Comparison of ENCODE assay signal across 8 mouse cellular contexts in genomic region chr10:128910066-128910841, GRCm38 (mm10). TPM values are rescaled to one million over a fixed set of nuclear protein-coding genes. Genes with fewer than 3 reads are reported as not detected.
A peak's percentile ranks its signal among the peaks of the same experiment; 100 is the strongest.
DNase-seq lines count a peak whose midpoint lies in the region; ATAC-seq and TF ChIP-seq lines count a peak whose summit lies in the region.

No protein-coding gene starts in this region.

- H3K27ac ChIP-seq in left cerebral cortex, adult 2 months = peak overlapping the region; percentile 90
- H3K27ac ChIP-seq in brown adipose tissue, adult 24 weeks (replicated peaks; ENCODE audit: low read depth, low read length) = peak overlapping the region; percentile 52; the same call in 1 of the 2 replicates
- peak overlapping the region; percentile 92 for H3K27ac ChIP-seq in lung, embryonic 14.5 days (ENCODE audit: low read depth)

- no peaks in the 10 kb centered on the region for H3K9me3 ChIP-seq in lung, embryonic 14.5 days (ENCODE audit: low read depth, low read length)

- H3K36me3 ChIP-seq in lung, embryonic 14.5 days (ENCODE audit: insufficient read depth) = peaks cover 30% of the 10 kb centered on the region

- H3K4me3 ChIP-seq in left cerebral cortex, adult 2 months = peak overlapping the region; percentile 61
- peak overlapping the region; percentile 81 for H3K4me3 ChIP-seq in brown adipose tissue, adult 24 weeks (ENCODE audit: insufficient read depth, low read depth, low read length)
- H3K4me3 ChIP-seq in lung, embryonic 14.5 days (ENCODE audit: low read depth, low read length) = peak overlapping the region; percentile 86

- H3K4me1 ChIP-seq in brown adipose tissue, adult 24 weeks (ENCODE audit: control insufficient read depth, insufficient read depth, insufficient read length, low read length) = peaks cover 2% of the 10 kb centered on the region; the same call in 1 of the 2 replicates
- H3K4me1 ChIP-seq in lung, embryonic 14.5 days (ENCODE audit: insufficient read depth) = peaks cover 4% of the 10 kb centered on the region; the same call in 1 of the 2 replicates

- H3K27me3 ChIP-seq in lung, embryonic 14.5 days (ENCODE audit: insufficient read depth, low read length) = no peaks in the 10 kb centered on the region

- H3K4me2 ChIP-seq in lung, embryonic 14.5 days = peak overlapping the region; percentile 74

- intact Hi-C loops in left cerebral cortex, adult 2 months (cut with DNase I) = loop anchor here (5.0 kb wide), 1 partner anchor 67 kb away; no protein-coding TSS in a partner anchor
- intact Hi-C loops in left cerebral cortex, postnatal 36 days (cut with DNase I) = no loop called here

- 1% methylated on average over 64 of the region's 66 CpGs for WGBS in lung, embryonic 14.5 days

- H3K9ac ChIP-seq in lung, embryonic 14.5 days = peak overlapping the region; percentile 96

- peak; percentile 49 to 57 for DNase-seq in left cerebral cortex, adult 2 months (ENCODE audit: extremely low spot score in 1 of 2, low spot score in 2 of 2)
- no peak for DNase-seq in left cerebral cortex, postnatal 36 days (ENCODE audit: low spot score in 2 of 2)
- DNase-seq in gastrocnemius, postnatal 4 days (ENCODE audit: low spot score in 2 of 2) = peak; percentile 53 to 65
- DNase-seq in kidney, adult 9 months = peak; percentile 64
- DNase-seq in lung, embryonic 14.5 days = peak; percentile 76
- DNase-seq in thymus, postnatal 14 days = no peak

- peak; percentile 44 for ATAC-seq in lung, embryonic 14.5 days (ENCODE audit: insufficient read depth)
- ATAC-seq in neutrophil, adult 5-6 weeks (ENCODE audit: extremely low read depth, insufficient number of reproducible peaks, low FRiP score, poor library complexity, severe bottlenecking) = 0 out of 2 replicates have a peak, but pooled peaks have one; percentile 1

- no peak for TF ChIP-seq CTCF in left cerebral cortex, adult 2 months (IDR thresholded peaks at IDR 0.05)
- TF ChIP-seq CTCF in lung, embryonic 14.5 days (IDR thresholded peaks at IDR 0.05; ENCODE audit: low read depth) = no peak

RNA-seq across cellular contexts. Expression of gene Cd63, which starts 9.5 kb away (rescaled TPM):
- 10 to 100 TPM; 63.7 to 73.3 TPM for total RNA-seq in left cerebral cortex, adult 2 months (2021)
- 10 to 100 TPM; 59.5 to 64.6 TPM for total RNA-seq in left cerebral cortex, postnatal 36 days (2021)
- 59.5 and 73.6 TPM in 2 replicates for polyA plus RNA-seq in brown adipose tissue, adult 24 weeks (2012; ENCODE audit: insufficient read depth, insufficient read length, missing spikeins)
- 100 to 1,000 TPM; 311 to 352 TPM for total RNA-seq in gastrocnemius, postnatal 4 days (2021)
- 458 and 459 TPM in 2 replicates for polyA plus RNA-seq in lung, embryonic 14.5 days (2014; fragmentation: Nextera tagmentation; extraction: Ambion mirVana)
- total RNA-seq in neutrophil, adult 5-6 weeks (2017) = 22.8 and 30.5 TPM in 2 replicates

RNA-seq across cellular contexts. Expression of gene Rdh5, which starts 12.4 kb away (rescaled TPM):
- total RNA-seq in left cerebral cortex, adult 2 months (2021) = 1 to 10 TPM; 6.5 to 7.4 TPM
- 1 to 10 TPM; 6.7 to 7.0 TPM for total RNA-seq in left cerebral cortex, postnatal 36 days (2021)
- polyA plus RNA-seq in brown adipose tissue, adult 24 weeks (2012; ENCODE audit: insufficient read depth, insufficient read length, missing spikeins) = 10.9 and 11.5 TPM in 2 replicates
- total RNA-seq in gastrocnemius, postnatal 4 days (2021) = 10 to 100 TPM; 11.7 to 12.1 TPM
- 10.5 and 12.5 TPM in 2 replicates for polyA plus RNA-seq in lung, embryonic 14.5 days (2014; fragmentation: Nextera tagmentation; extraction: Ambion mirVana)
- total RNA-seq in neutrophil, adult 5-6 weeks (2017) = 7.4 and 9.5 TPM in 2 replicates

RNA-seq across cellular contexts. Expression of gene Bloc1s1, which starts 13.6 kb away (rescaled TPM):
- total RNA-seq in left cerebral cortex, adult 2 months (2021) = 10 to 100 TPM; 78.8 to 80.8 TPM
- 10 to 100 TPM; 85.2 to 95.4 TPM for total RNA-seq in left cerebral cortex, postnatal 36 days (2021)
- polyA plus RNA-seq in brown adipose tissue, adult 24 weeks (2012; ENCODE audit: insufficient read depth, insufficient read length, missing spikeins) = 297 and 417 TPM in 2 replicates
- total RNA-seq in gastrocnemius, postnatal 4 days (2021) = 100 to 1,000 TPM; 218 to 231 TPM
- polyA plus RNA-seq in lung, embryonic 14.5 days (2014; fragmentation: Nextera tagmentation; extraction: Ambion mirVana) = 175 and 180 TPM in 2 replicates
- total RNA-seq in neutrophil, adult 5-6 weeks (2017) = 58.3 and 85.6 TPM in 2 replicates

RNA-seq across cellular contexts. Expression of gene Gdf11, which starts 18.7 kb away (rescaled TPM):
- total RNA-seq in left cerebral cortex, adult 2 months (2021) = 10 to 100 TPM; 13.1 to 15.3 TPM
- 10 to 100 TPM; 12.6 to 14.7 TPM for total RNA-seq in left cerebral cortex, postnatal 36 days (2021)
- polyA plus RNA-seq in brown adipose tissue, adult 24 weeks (2012; ENCODE audit: insufficient read depth, insufficient read length, missing spikeins) = 1.0 and 1.3 TPM in 2 replicates
- total RNA-seq in gastrocnemius, postnatal 4 days (2021) = 1 to 10 TPM; 7.5 to 8.3 TPM
- polyA plus RNA-seq in lung, embryonic 14.5 days (2014; fragmentation: Nextera tagmentation; extraction: Ambion mirVana) = 3.5 and 4.5 TPM in 2 replicates
- 19.9 and 22.1 TPM in 2 replicates for total RNA-seq in neutrophil, adult 5-6 weeks (2017)

RNA-seq across cellular contexts. Expression of gene Itga7, which starts 23.4 kb away (rescaled TPM):
- 10 to 100 TPM; 13.2 to 16.3 TPM for total RNA-seq in left cerebral cortex, adult 2 months (2021)
- total RNA-seq in left cerebral cortex, postnatal 36 days (2021) = 10 to 100 TPM; 13.0 to 16.5 TPM
- polyA plus RNA-seq in brown adipose tissue, adult 24 weeks (2012; ENCODE audit: insufficient read depth, insufficient read length, missing spikeins) = 23.2 and 28.5 TPM in 2 replicates
- 100 to 1,000 TPM; 148 to 157 TPM for total RNA-seq in gastrocnemius, postnatal 4 days (2021)
- polyA plus RNA-seq in lung, embryonic 14.5 days (2014; fragmentation: Nextera tagmentation; extraction: Ambion mirVana) = 1.5 and 2.1 TPM in 2 replicates
- 0.25 and 0.35 TPM in 2 replicates for total RNA-seq in neutrophil, adult 5-6 weeks (2017)

Comparison
In these comparisons a context has a peak if more than half of its experiments do, and no peak if none do; other contexts are left out.
1. DNase-seq: peak in left cerebral cortex, adult 2 months (2 of 2), gastrocnemius, postnatal 4 days (2 of 2), kidney, adult 9 months (single experiment) and lung, embryonic 14.5 days (single experiment); none in left cerebral cortex, postnatal 36 days (0 of 2) and thymus, postnatal 14 days (single experiment).
2. Peak in every context shown above with its lines, with median percentiles within 50 percentile points of each other: H3K27ac ChIP-seq and H3K4me3 ChIP-seq.